9 mouse cellular contexts compared by ENCODE assay signal in the genomic region with DNA sequence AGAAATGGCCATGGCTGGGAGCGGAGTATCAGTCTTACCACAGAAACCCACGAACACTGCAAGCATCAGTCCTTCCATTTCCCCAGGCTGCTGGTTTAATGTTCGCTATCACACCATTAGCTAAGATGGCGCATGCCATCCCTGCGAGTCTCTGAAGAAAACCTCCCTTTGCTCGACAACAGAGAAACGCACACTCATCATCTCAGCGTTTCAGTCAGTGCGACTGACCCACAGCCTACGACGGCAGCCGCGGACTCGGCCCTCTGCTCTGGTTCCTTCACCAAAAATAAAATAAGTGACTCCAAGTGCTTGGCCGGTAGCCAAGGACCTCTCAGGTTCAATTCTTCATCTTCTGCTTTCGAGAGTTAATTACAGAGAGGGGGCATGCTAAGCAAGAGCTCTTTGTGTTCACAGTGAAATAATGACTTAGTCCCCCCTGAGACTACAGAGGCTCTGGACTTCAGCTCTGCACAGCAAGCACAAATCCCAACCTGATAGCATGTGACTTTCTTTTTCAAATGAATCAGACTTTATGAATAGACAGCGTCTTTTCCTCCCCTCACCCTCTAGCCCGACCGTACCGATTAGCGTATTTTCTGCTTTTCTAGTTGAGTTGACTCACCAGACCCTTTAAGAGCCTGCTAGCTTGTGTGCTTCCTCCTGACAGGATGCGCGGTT. TPM values are rescaled to one million over a fixed set of nuclear protein-coding genes. Genes with fewer than 3 reads are reported as not detected.
A peak's percentile ranks its signal among the peaks of the same experiment; 100 is the strongest.
DNase-seq lines count a peak whose midpoint lies in the region; ATAC-seq lines count a peak whose summit lies in the region.
"Had no signal": no experiment of that assay in that cellular context is flagged by ENCODE, and none has a peak within 500 bp of the region (broad histone marks: within the 10 kb centered on the region; RNA-seq: fewer than 3 reads in every experiment).

No protein-coding gene starts in this region.

- DNase-seq in midbrain, embryonic 10.5 days (ENCODE audit: low spot score), result no peak
- DNase-seq in forelimb bud, embryonic 11.5 days (ENCODE audit: low read depth, low spot score), result peak; percentile 54
- DNase-seq in gastrocnemius, postnatal 4 days (ENCODE audit: low spot score in 2 of 2), result no peak
- DNase-seq: liver, embryonic 13.5 days had no signal

- no peak overlapping the region; the same call in 1 of the 2 replicates for H3K4me2 ChIP-seq in midbrain, embryonic 12.5 days (replicated peaks)
- 0 out of 2 replicates have a peak overlapping the region, but pooled peaks have one; percentile 14 for H3K4me2 ChIP-seq in embryonic facial prominence, embryonic 12.5 days (replicated peaks)
- H3K4me2 ChIP-seq in neural tube, embryonic 14.5 days (ENCODE audit: low read depth, low read length), result no peak overlapping the region
- no peak overlapping the region for H3K4me2 ChIP-seq in kidney, embryonic 14.5 days (replicated peaks; ENCODE audit: low read depth, low read length)
- H3K4me2 ChIP-seq: liver, embryonic 13.5 days had no signal

- no peak overlapping the region for H3K4me3 ChIP-seq in midbrain, embryonic 12.5 days
- H3K4me3 ChIP-seq in midbrain, embryonic 10.5 days, result no peak overlapping the region
- no peak overlapping the region for H3K4me3 ChIP-seq in embryonic facial prominence, embryonic 12.5 days
- H3K4me3 ChIP-seq in neural tube, embryonic 14.5 days (ENCODE audit: low read depth, low read length), result no peak overlapping the region
- no peak overlapping the region for H3K4me3 ChIP-seq in kidney, embryonic 14.5 days (ENCODE audit: low read length)
- H3K4me3 ChIP-seq: liver, embryonic 13.5 days; myocyte had no signal

- H3K9me3 ChIP-seq in midbrain, embryonic 12.5 days, result no peaks in the 10 kb centered on the region
- 0 out of 2 replicates have a peak, but pooled peaks cover 5% of the 10 kb centered on the region for H3K9me3 ChIP-seq in midbrain, embryonic 10.5 days (replicated peaks)
- H3K9me3 ChIP-seq in embryonic facial prominence, embryonic 12.5 days, result no peaks in the 10 kb centered on the region
- H3K9me3 ChIP-seq in neural tube, embryonic 14.5 days (ENCODE audit: control insufficient read depth, low read length), result no peaks in the 10 kb centered on the region
- peaks cover 2% of the 10 kb centered on the region; the same call in 1 of the 2 replicates for H3K9me3 ChIP-seq in kidney, embryonic 14.5 days (ENCODE audit: control insufficient read depth, low read length)
- H3K9me3 ChIP-seq: liver, embryonic 13.5 days had no signal

- 0 out of 2 replicates have a peak, but pooled peaks have one; percentile 49 for ATAC-seq in midbrain, embryonic 12.5 days (ENCODE audit: low FRiP score, low read depth)
- ATAC-seq in embryonic facial prominence, embryonic 12.5 days (ENCODE audit: insufficient number of reproducible peaks, insufficient read depth, low FRiP score, low TSS enrichment), result peak; percentile 79; the same call in 1 of the 2 replicates
- peak; percentile 51; the same call in 1 of the 2 replicates for ATAC-seq in neural tube, embryonic 14.5 days (ENCODE audit: low read depth)
- ATAC-seq in kidney, embryonic 14.5 days (ENCODE audit: low FRiP score, low TSS enrichment), result no peak

- 76% methylated on average over 23 of the region's 23 CpGs for WGBS in midbrain, embryonic 12.5 days
- 93% methylated on average over 23 of the region's 23 CpGs for WGBS in midbrain, embryonic 10.5 days
- 55% methylated on average over 23 of the region's 23 CpGs for WGBS in embryonic facial prominence, embryonic 12.5 days
- WGBS in neural tube, embryonic 14.5 days, result 62% methylated on average over 23 of the region's 23 CpGs
- WGBS in kidney, embryonic 14.5 days, result 65% methylated on average over 23 of the region's 23 CpGs

- H3K9ac ChIP-seq in midbrain, embryonic 12.5 days (replicated peaks), result no peak overlapping the region
- no peak overlapping the region for H3K9ac ChIP-seq in embryonic facial prominence, embryonic 12.5 days
- no peak overlapping the region for H3K9ac ChIP-seq in neural tube, embryonic 14.5 days (replicated peaks; ENCODE audit: low read depth, low read length)
- no peak overlapping the region for H3K9ac ChIP-seq in kidney, embryonic 14.5 days (ENCODE audit: low read depth, low read length)
- H3K9ac ChIP-seq: liver, embryonic 13.5 days had no signal

- H3K36me3 ChIP-seq in midbrain, embryonic 12.5 days, result no peaks in the 10 kb centered on the region
- no peaks in the 10 kb centered on the region for H3K36me3 ChIP-seq in midbrain, embryonic 10.5 days
- no peaks in the 10 kb centered on the region for H3K36me3 ChIP-seq in embryonic facial prominence, embryonic 12.5 days
- no peaks in the 10 kb centered on the region for H3K36me3 ChIP-seq in neural tube, embryonic 14.5 days (ENCODE audit: control insufficient read depth, insufficient read depth, low read length)
- no peaks in the 10 kb centered on the region for H3K36me3 ChIP-seq in kidney, embryonic 14.5 days (ENCODE audit: control insufficient read depth, insufficient read depth, low read length)
- H3K36me3 ChIP-seq: liver, embryonic 13.5 days had no signal

- H3K27ac ChIP-seq in midbrain, embryonic 12.5 days (replicated peaks), result 0 out of 2 replicates have a peak overlapping the region, but pooled peaks have one; percentile 26
- H3K27ac ChIP-seq in midbrain, embryonic 10.5 days (replicated peaks), result no peak overlapping the region
- peak overlapping the region; percentile 38 for H3K27ac ChIP-seq in embryonic facial prominence, embryonic 12.5 days
- H3K27ac ChIP-seq in neural tube, embryonic 14.5 days (ENCODE audit: low read depth, low read length), result peak overlapping the region; percentile 12; the same call in 1 of the 2 replicates
- H3K27ac ChIP-seq in kidney, embryonic 14.5 days (ENCODE audit: low read depth, low read length), result no peak overlapping the region
- H3K27ac ChIP-seq: liver, embryonic 13.5 days had no signal

- H3K4me1 ChIP-seq in midbrain, embryonic 12.5 days, result peaks cover 8% of the 10 kb centered on the region; the same call in 1 of the 2 replicates
- H3K4me1 ChIP-seq in midbrain, embryonic 10.5 days, result no peaks in the 10 kb centered on the region
- H3K4me1 ChIP-seq in embryonic facial prominence, embryonic 12.5 days, result no peaks in the 10 kb centered on the region
- H3K4me1 ChIP-seq in neural tube, embryonic 14.5 days (ENCODE audit: control insufficient read depth, insufficient read depth, low read length), result no peaks in the 10 kb centered on the region
- H3K4me1 ChIP-seq in kidney, embryonic 14.5 days (ENCODE audit: control insufficient read depth, insufficient read depth, low read length), result no peaks in the 10 kb centered on the region
- H3K4me1 ChIP-seq: liver, embryonic 13.5 days had no signal

- H3K27me3 ChIP-seq in midbrain, embryonic 12.5 days, result no peaks in the 10 kb centered on the region
- no peaks in the 10 kb centered on the region for H3K27me3 ChIP-seq in midbrain, embryonic 10.5 days (ENCODE audit: low read depth, poor library complexity, severe bottlenecking)
- H3K27me3 ChIP-seq in embryonic facial prominence, embryonic 12.5 days, result no peaks in the 10 kb centered on the region
- H3K27me3 ChIP-seq in neural tube, embryonic 14.5 days (ENCODE audit: control insufficient read depth, insufficient read depth, low read length), result no peaks in the 10 kb centered on the region
- H3K27me3 ChIP-seq in kidney, embryonic 14.5 days (ENCODE audit: control insufficient read depth, insufficient read depth, low read length), result no peaks in the 10 kb centered on the region
- H3K27me3 ChIP-seq: liver, embryonic 13.5 days had no signal

RNA-seq across cellular contexts. Expression of gene Rbm47, which starts 1.4 kb away (rescaled TPM):
- polyA plus RNA-seq in midbrain, embryonic 12.5 days (2016; fragmentation: Nextera tagmentation; extraction: Ambion mirVana), result 2.6 and 2.9 TPM in 2 replicates
- 1.3 and 1.9 TPM in 2 replicates for polyA plus RNA-seq in midbrain, embryonic 10.5 days (2016; fragmentation: Nextera tagmentation; extraction: Ambion mirVana)
- polyA plus RNA-seq in embryonic facial prominence, embryonic 12.5 days (2016; fragmentation: Nextera tagmentation; extraction: Ambion mirVana), result 4.5 and 5.0 TPM in 2 replicates
- polyA plus RNA-seq in neural tube, embryonic 14.5 days (2014; fragmentation: Nextera tagmentation; extraction: Ambion mirVana), result 0.37 and 1.1 TPM in 2 replicates
- 1 to 10 TPM; 2.7 to 6.7 TPM for total RNA-seq in gastrocnemius, postnatal 4 days (2021)
- polyA plus RNA-seq in kidney, embryonic 14.5 days (2014; fragmentation: Nextera tagmentation; extraction: Ambion mirVana), result 27.6 and 45.6 TPM in 2 replicates

Comparison
In these comparisons a context has a peak if more than half of its experiments do, and no peak if none do; other contexts are left out.
1. H3K27ac ChIP-seq: peak in midbrain, embryonic 12.5 days (single experiment), embryonic facial prominence, embryonic 12.5 days (single experiment) and neural tube, embryonic 14.5 days (single experiment); none in midbrain, embryonic 10.5 days (single experiment) and kidney, embryonic 14.5 days (single experiment).